Mouse (Mus musculus) heart, adult 2 months (tissue): ENCODE results near the gene Rc3h2.

Source experiments
- CTCF ChIP-seq: fragments of 200-600 bp; IDR thresholded peaks from 2 replicates; pipeline ENCODE4 v1.8.1; 2022; ENCODE audit warnings: antibody characterized with exemption, mild to moderate bottlenecking, moderate library complexity
- EP300 ChIP-seq: fragments of 200-500 bp; IDR thresholded peaks from 2 replicates; pipeline ENCODE4 v1.6.1; 2011; ENCODE audit warnings: low read depth, low read length, control low read depth; ENCODE audit not compliant: insufficient read depth
- POLR2A ChIP-seq: fragments of 200-500 bp; IDR thresholded peaks from 2 replicates; pipeline ENCODE4 v1.6.1; 2011; ENCODE audit warnings: mild to moderate bottlenecking, low read depth, low read length, control low read depth; ENCODE audit not compliant: insufficient read depth

GRCm38 (mm10) chr2:37431609-37432008 is 8.9 kb upstream of the Rc3h2 start:
- TF ChIP-seq CTCF (no peak), EP300 (no peak), POLR2A (no peak)
